Mouse (Mus musculus) regulatory T cell (primary cell): ENCODE measurements at regions not wholly inside any gene's neighbourhood (a gene's known extent, or its start where the extent isn't known, plus 50 kb on each side); places are given as distances from the start of the nearest gene placed in this dataset.

Experiments used
- in situ Hi-C: fragments of 300-600 bp; cut with MboI, MseI; formaldehyde crosslinking; loops from one replicate; pipeline ENCODE4 v1.15.1; 2025; ENCODE audit warnings: high pct_unique_total_duplicates

DNA sequence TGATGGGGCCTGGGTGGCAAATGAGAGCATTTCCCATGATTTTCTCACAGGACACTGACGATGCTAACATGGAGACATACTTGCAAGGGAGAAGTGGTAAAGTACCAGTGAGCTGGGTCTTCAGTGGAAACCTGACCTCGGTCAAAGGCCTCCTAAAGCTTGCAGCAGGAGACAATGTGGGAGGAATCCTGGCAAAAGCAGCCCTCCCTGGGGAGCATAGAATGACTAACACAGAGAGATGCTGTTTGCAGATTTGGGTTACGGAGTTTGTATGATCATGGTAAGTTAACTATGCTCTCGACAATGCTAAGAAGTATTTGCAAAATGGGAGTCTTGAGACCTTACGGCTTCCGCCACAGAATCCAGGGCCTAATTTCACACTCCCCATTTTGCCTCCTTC, 208.9 kb downstream of the Tle3 start:
- in situ Hi-C loops: no loop called here

DNA sequence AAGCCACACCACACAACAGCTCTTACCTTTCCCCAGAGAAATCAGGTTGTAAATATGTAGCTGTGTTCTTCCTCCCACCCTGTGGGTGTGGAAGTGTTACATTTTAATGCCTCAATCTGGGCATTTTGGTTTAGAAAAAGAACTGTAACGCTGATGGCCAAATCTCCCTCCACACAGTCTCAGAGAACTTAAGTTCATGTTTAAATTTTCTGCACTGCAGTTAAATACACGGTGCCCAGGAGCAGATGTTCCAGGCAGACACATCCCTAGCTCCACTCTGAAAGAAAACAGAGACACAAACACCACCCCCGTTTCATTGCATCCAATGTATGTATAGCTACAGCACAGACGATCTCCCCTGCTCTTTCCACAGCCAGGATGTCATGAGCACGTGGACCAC, 206.1 kb downstream of the Tle3 start:
- in situ Hi-C loops: no loop called here

DNA sequence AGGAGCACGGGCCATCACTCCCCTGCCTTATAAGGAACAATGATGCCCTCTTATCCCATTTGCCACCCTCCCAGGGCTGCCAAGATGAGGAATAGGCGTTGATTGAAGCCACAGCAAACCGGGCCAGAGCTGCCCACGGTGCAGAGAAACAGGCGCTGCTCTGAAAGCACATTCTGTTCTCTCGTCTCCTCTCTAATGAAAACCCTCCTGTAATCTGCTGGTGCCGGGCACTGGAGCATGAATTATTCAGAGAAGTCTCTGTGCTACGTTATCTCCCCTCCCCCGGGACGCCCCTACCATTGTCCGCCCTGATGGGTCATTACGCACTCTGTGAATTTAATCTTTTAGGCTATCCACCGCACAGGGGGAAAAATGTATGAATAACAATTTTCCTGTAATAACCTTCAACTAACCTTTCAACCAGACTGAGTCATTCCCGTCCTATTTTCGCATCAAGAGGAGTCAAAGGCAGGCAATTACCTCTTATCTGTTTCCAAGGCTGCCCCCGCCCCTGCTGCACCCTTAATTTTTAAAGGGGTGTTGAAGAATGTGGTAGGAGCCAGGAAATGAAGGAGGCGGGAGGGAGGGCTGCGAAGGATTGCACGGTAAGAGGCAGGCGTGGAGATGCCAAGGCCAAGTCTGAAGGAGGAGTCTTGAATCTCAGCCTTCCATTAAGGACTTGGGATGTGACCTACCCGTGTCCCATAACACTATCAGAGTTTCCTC, 201.6 kb downstream of the Tle3 start:
- in situ Hi-C loops: no loop called here

DNA sequence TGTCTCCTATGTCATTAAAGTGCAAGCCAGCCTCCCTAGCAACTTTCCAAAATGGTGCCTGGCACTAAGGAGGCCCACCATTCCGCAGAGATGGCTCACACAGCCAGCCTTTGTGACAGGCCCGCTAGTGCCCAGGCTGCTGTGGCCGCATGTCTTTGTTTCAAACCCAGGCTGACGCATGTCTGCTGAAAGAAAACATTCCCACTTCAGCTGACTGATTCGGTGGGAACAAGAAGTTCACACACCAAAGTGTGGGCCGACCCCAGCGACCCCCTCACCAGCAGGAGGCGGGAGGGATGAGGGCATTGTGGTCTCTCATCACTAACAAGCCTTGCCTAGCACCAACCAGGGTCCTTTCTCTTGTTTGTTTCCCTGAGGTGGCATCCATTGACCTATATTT, 190.9 kb downstream of the Tle3 start:
- in situ Hi-C loops: no loop called here

DNA sequence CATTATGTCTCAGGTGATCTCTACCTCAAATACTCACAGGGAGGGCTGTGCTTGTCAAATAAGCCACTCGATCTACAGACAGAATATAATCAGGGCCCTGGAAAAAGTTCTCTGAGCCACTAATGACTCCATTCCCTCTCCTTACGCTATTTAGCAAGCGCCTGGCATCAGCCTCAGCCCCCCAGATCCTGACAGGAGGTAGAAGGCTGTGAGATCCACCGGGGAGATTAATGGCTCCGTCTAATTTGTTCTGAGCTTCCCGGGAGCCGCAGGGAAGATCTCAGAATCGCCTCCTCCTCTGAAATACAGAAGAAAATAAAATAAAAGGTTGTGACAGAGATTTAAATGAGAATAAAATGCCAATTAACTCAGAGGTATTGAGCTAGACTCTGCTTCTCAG, 189.4 kb downstream of the Tle3 start:
- in situ Hi-C loops: no loop called here

DNA sequence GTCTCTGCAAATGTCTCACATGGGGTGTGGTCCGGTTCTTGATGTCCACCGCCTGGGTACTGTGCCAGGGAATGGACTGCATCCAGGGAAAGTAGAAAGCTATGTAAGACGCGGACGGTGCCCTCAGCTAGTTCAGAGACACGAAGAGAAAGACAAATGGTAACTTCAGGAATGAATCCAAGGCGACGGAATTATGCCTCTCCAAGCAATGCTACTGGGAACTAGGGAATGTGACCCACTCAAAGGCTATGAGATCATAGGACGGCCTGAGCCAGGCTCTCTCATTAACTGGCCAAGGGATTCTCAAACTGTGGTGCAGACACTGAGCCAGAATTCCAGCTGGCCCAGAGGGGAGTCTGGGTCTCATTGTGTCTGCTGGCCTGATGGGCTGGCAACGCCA, 186.5 kb downstream of the Tle3 start:
- in situ Hi-C loops: no loop called here

DNA sequence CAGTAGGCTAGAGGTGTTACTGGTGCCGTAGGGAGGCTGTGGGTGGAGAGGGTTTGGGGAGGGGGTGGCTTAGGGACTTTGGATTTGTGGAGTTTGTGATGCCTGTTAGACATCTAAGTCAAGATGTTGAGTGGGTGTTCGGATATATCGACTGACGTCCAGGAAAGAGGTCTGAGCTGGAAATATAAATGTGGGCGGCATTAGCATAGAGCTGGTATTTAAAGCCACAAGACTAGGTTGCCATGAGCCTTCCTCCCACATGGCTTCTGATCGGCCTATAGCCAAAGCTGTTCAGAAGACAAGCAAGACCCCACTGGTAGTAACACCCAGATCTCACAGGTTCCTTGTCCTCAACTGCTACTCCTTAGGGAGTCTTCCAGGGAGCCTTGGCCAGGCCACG, 184.9 kb downstream of the Tle3 start:
- in situ Hi-C loops: no loop called here

DNA sequence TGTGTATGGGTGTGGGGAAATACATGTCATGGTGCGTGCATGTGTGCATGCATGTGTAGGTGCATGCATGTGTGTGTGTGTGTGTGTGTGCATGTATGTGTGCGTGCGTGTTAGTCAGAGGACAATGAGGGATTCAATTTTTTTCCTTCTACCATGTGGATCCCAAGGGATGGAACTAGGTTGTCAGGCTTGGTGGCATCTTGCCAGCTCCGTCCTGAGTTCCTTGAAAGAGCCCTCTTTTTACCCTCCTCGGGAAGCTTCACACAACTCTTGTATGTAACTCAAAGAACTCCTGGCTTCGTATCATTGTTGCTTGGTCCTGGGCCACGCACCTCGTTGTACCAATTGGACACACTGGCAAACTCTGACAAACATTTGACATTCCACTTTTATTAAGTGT, 183.0 kb downstream of the Tle3 start:
- in situ Hi-C loops: no loop called here

DNA sequence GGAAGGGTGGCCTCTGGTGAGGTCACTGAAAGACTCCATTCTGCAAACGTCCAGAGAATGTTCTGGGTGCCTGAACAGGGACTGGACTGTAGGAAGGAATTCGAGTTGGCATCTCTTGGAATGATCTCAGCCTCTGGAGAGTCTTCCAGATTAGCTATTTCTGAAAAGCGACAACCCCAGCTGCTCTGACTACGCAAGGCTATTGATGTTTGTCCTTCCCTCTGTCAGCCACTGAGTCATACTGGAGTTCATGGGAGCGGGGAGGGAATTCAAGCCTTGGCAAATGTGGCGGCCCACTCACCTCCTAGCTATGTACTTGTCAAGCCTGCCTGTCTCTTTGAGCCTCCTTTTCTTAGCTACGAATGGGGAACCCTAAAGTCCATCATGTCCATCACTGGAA, 182.4 kb downstream of the Tle3 start:
- in situ Hi-C loops: no loop called here

DNA sequence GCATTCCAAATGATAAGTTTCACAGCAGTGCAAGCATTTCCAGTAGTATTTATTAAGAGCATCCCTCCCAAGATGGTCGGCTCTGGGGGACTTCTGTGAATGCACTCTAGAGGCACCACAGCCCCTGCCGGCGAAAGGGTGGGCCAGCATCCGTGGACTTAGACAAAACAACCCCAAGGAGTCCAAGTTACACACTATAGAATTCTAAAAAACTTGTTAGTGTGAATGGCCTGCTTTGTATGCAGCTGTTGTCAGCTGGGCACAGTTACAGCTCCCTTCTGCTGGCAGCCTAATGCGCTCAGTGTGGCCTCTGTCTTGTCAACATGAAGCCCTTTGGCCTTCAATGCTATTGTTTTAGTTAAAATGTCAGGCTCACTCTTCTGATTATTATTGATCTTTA, 181.5 kb downstream of the Tle3 start:
- in situ Hi-C loops: no loop called here

DNA sequence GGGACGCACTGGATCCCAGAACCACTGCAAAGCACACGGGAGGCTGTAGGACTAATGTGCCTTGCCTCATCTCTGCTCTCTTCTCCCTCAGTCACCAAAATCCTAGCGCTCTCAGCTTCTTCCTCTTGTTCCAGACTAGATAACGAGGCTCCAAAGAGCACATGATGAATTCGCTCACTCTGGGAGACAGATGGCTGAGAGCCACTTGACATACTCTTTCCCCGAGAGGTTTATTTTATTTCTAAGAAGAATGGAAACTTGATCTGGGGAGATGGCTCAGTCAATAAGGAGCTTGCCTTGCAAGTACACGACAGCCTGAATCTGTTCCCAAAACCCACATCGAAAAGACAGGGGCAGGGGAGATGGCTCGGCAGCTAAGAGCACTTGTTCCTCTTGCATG, 179.2 kb downstream of the Tle3 start:
- in situ Hi-C loops: no loop called here

DNA sequence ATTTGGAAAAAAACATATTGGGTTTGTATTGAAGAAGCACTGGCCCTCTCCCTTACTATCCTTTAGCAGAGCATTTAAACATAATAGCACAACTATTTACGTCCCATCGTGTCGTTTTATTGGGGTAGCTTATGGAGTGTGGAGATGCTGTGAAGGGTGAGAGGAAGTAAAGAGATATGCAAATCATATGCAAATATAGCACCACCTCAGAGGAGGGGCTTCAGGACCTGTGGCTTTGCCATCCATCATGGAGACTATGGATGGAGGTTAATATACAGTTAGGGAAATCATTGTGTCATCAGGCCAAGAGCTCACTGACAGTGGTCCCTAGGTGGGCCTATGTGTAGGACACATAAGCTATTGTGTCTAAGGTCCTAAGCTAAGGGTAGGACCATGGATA, 178.2 kb downstream of the Tle3 start:
- in situ Hi-C loops: no loop called here

DNA sequence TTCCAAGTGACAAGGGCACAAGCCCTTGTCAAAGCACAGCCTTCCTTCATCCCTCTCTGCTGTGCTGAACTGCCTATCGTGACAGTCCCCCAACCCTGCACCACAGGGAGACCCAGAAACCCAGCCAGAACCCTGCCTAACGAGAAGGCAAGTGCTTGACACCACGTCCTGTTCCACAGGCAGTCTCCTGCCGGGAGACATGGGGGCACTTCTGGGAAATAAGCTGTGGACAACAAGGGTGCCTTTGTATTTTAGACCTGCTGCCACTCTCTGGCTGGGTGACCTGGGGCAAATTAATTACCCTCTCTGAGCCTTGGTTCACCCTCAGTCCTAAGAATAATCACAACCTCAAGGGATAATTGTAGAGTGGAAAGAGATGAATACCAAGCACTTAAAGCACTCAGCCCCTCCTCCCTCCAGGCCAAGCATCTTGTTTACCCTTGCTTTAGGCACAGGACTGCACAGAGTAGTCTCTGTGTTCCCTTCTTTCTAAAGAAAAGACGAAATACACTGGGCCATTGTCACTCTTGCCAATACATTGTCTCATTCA, 177.6 kb downstream of the Tle3 start:
- in situ Hi-C loops: no loop called here

DNA sequence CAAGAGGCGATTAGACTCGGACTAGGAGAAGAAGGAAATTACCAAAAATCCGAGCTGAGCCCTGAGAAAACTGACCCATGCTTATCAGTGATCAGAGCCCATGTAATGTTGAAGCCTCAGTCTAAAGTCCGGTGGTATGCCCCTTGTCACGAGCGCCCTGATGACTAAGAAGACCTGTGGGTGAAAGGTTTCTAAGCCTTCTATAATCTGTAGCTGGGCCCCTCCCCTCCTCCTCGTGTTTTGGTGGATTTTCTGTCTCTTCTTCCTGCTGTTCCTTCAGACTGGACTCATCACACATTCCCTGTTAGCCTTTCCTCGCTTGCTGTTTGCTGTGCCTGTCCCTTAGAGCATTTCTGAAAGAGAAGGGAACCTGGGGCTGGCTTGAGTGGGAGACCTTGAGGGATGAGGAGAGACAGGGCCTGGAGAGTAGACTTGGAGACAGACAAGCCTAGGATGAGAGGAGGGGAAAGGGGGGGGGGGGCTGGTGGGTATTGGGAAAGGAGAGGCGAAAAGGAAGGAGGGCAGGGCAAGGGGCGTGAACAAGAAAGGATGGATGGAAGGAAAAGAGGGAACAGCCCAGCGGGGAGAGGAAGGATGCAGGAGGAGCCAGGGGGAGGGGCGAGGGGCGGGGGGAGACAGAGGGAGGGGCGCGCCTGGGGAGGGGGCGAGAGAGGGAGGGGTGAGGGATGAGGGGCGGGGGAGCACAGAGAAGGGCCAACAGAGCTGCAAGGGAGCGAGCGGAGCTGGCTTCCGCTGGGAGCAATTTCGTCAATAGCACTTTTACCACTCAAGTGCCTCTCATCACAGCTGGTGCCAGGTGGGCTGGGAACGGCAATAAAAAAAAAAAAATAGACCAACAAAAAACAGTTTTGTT, 165.4 kb downstream of the Tle3 start:
- in situ Hi-C loops: no loop called here

DNA sequence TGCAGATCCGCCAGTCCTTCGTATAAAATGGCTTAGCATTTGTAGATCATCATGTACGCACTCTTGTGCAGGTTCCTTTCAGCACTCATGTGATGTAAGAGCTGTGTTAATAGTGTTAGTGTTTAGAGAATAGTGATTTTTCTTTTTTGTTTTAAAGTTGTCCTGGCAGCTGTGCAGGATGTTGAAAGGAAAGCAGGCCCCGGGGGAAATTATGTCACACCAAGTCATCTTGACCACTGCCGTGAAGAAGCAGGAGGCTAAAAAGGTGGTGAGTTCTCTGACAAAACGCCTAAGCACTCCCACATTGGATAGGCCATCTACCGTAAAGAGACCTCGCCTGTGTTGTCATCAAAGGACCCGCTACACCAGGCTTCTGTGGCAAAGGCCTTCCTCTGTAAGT, 161.1 kb downstream of the Tle3 start:
- in situ Hi-C loops: no loop called here

DNA sequence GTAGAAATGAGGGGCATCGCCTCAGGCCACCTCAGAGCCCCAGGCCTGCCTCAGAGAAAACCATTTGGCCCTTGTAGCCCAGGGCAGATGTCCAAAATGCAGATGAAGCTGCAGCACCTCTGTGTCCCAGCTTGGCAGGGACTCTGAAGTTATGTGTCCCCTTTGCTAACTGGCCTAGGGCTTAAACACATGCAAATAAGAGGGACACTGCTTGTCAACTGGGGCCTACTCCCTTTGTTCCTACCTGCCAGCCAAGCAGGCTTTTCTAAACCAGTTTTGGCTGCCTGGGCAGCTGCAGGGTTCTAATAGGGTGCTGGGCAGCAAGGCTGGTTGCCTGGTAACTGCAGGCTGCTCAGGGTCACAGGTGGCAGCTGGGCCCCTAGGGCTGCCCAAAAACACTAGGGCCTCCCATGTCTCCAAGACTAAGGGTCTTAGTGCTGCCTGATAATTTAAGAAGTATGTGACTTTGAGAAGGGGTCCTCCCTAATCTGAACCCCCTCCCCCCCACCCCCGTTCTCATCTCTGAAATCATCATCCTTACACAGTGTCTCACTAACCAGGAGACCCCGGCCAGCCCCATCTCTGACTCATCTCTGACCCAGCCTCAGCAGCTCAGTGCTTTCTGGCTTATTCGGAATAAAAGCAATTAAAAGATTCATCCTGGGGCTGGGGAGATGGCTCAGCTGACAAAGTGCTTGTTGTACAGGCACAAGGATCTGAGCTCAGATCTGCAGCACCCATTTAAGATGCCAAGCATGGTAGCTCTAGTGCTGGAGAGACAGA, 158.3 kb downstream of the Tle3 start:
- in situ Hi-C loops: no loop called here

DNA sequence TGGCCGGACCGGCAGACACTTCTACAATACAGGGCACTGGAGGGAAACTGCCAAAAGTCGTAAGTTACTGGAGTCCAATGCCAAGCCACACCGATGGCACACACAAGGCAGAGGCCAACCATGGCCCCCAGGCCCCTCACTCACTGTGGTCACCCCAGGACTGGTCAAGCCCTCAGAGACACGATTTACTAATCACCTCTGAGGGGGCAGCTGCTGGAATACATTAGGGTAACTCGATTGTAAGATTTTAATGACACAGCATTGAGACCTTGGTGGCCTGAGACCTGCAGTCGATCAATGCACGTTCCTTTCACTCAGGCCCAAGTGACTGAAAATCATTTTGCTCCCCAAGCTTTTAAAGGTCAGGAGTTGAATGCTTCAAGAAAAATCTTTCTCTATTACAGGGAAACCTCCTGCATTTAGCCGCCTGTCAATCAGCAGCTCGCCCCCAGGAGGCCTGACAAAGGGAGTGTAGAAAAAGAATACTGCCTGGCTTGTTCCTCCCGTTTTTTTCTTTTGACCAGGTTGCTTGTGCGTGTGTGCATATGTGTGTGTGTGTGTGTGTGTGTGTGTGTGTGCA, 156.2 kb downstream of the Tle3 start:
- in situ Hi-C loops: no loop called here

DNA sequence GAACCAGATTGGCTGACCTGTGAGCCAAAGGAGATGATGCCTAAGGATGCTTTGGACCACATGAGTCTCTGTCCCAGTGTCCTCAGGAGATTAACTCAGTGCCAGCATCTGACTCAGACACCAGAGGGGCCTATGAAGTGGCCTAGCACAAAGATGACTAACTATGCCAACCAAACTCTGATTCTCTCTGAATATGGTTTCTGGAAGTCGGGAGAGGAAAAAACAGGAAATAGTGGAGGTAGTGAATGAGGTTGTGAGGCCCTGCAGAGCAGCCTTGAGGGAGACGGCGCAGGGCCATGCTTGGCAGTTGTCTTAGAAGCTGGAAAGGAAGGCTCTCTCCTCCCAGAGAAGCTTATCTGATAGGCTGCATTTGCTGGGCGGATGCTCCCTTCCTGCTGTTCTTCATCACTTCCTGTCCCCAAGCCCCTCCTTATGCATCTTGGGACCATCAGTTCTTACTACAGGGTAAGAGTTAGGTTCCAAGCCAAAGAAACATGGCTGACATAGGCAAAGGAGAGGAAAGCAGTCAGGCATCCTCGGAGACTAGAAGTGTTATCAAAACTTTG, 155.4 kb downstream of the Tle3 start:
- in situ Hi-C loops: no loop called here

DNA sequence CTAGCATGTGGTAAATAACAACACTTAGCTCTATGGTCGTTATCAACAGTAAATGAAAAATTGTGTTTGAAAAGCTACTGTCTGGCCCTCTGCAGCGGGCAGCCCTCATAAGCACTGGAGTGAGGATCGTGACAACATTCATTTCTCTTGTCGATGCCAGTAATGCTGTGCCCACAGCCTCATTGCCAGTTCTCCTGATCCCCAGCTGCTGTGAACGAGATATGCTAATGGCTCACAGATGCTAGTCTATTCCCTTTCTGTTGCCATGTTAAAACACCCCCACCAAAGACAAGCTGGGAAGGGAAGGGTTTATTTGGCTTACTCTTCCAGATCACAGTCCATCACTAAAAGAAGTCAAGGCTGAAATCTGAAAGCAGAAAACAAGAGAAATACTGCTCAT, 148.0 kb downstream of the Tle3 start:
- in situ Hi-C loops: no loop called here

DNA sequence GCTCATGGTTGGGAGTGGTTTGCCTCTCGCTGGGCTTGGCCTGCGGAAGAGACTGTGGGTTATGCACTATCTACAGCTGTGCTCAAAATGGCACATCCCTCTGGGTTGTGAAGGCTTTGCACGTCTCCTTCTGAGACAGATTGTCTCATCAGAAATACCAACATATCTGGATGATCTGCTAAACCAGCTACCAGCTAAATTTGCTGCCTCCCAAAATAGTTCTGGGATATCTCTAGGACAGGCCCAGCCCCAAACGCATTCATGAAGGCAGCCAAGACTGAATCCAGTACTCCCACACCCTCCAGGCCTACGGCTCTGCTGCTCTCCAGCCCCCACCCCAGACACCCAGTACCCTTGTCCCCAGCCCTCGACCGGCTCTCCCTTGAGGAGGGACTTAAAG, 145.7 kb downstream of the Tle3 start:
- in situ Hi-C loops: no loop called here

DNA sequence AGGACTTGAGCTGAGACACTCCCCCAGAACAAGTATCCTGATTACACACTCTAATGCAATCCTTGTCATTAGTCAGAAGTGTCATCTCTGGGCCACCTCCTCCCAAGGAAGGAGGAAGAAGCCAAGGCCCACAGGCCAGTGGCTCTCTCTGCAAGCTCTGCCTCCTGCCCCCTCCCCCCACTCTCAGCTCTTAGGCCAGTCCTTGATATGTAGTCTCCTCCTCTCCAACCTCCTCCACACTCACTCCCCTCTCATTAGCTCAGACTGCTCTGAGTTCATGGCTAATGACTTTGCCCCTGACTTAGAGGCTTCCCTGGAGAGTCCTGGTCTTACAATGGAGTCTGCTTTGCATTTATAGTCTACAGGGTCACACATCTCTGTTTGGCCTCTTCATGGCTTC, 139.3 kb downstream of the Tle3 start:
- in situ Hi-C loops: no loop called here
